Mouse (Mus musculus): ENCODE measurements around the gene Cit.

DNA sequence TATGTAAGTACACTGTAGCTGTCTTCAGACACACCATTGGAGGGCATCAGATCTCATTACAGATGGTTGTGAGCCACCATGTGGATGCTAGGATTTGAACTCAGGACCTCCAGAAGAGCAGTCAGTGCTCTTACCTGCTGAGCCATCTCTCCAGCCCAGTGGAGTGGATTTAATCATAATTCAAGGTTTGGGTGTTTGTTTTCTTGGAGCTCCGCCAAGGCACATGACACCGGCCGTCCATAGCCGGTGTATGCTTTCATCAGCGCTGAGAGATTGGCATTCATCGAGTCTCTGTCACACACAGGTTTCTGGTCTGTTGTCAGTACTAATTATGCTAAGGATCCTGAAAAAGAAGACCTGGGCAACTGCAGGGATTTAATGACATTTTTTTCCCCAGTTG is 7.0 kb upstream of the Cit start:
- TF ChIP-seq CTCF (IDR thresholded peaks at IDR 0.05; ENCODE audit: low read depth) = no peak
- TF ChIP-seq EP300 (optimal IDR thresholded peaks at IDR 0.05) = no peak
